Mouse (Mus musculus) naive thymus-derived CD4-positive, alpha-beta T cell, adult 5 months (primary cell): ENCODE results near the gene Gm13271. TPM values are rescaled to one million over a fixed set of nuclear protein-coding genes. Genes with fewer than 3 reads are reported as not detected.

ENCODE experiments used
- polyA plus RNA-seq: library from polyadenylated mRNA; unstranded; fragments of 100-300 nt; shearing (Covaris generic); gene quantifications from one replicate; pipeline ENCODE4 v1.2.1, GENCODE M21; 2017

Gm13271 gene
- not detected for polyA plus RNA-seq

GRCm38 (mm10) chr4:88754818-88755340 lies at the start of gene Gm13271:
Gm13271 (plus strand) TSS chr4:88754868.

DNA sequence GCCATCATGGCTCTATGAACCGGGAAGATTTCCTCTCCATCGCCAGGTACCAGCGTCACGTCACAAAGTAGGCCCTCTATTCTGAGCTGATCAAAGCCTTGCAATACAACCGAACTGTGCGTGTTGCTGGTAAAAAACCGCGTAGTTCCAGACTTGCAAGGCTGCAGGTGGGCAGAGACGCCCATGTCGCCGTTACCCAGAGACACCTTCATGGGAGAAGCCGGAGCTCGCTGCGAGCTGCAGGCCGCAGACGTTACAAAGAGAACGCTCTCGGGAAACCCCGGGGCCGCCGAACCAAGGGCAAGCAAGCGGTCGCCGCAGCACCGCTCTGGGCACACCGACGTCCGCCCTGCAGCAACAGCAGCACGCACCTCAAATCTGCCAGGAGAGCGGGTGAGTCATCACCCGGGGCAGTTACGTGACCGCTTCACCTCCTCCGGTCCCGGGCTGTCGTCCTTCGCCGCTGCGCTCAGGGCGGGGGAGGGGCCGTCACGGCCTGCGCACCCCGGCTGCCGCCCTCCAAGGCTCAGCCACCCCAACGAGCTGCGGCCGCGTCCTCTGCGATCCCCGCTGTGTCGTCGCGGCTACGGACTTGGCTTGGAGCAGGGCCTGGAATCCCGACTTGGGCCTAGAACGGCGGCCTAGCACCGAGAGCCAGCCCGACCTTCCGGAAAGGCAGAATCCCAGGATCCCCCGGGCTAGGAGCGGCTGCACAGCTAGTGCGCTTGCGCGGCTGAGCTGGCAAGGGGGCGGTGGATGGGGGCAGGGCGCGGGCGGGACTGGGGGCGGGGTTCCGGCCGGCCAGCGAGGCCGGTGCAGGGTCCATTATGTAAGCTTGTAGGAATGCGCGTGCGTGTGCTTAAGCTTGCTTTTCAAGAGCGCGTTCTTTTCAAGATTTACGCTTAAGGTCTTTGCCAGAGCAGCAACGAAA lies 32.6 kb upstream of the Gm13271 start, which contains the start of the genes Gm26566 and Klhl9:
Gene Gm26566, plus strand, starts transcription at position 15 of the 931 bp plus-strand sequence.
Gene Klhl9, minus strand, starts transcription at position 675 of the 931 bp plus-strand sequence.

DNA sequence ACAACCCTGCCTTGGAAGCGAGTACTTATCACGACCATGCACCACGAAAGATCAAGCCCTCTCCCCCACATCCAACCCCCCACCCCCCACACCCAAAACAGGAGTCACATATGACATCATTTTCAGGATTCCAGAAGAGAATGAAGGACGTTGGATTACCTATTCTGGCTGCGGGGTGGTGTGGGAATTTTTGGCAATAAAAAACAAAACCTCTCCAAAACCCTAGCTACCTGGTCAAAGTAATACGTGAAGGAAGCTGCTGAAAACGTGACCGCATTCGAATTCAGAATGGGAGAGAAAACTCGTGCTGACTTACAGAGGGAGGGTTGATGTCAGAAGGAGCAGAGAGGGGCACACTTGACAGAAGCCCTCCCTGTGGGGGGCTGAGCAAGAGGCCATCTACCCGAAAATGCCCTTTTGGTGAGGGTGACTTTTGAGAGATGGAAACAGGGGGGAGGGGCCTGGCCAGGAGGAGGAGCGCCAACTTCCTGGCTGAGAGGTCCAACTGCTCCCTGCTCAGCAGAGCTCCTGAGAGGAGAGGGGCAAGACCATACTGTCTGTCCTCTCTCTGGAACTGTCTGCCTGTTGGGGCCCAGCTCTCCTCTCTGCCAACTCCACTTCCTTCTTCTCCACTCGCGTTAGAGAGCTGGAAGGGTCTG lies 5.1 kb downstream of the Gm13271 start, which contains the start of gene Gm13283:
Gene Gm13283, plus strand, starts transcription at position 510 of the 659 bp plus-strand sequence.

GRCm38 (mm10) chr4:88773534-88773933 lies 18.9 kb downstream of the Gm13271 start, which contains the start of gene Gm13290:
Gm13290 (plus strand) TSS chr4:88773834.

GRCm38 (mm10) chr4:88776622-88777021 lies 22.0 kb downstream of the Gm13271 start, which contains the start of gene Gm13289:
Gm13289 (plus strand) TSS chr4:88776922.

GRCm38 (mm10) chr4:88779550-88779949 lies 24.9 kb downstream of the Gm13271 start, which contains the start of gene Gm13272:
Gm13272 (plus strand) TSS chr4:88779850.

GRCm38 (mm10) chr4:88781831-88782230 lies 27.2 kb downstream of the Gm13271 start, which contains the start of gene Ifnz:
Ifnz (plus strand) TSS chr4:88782131.

DNA sequence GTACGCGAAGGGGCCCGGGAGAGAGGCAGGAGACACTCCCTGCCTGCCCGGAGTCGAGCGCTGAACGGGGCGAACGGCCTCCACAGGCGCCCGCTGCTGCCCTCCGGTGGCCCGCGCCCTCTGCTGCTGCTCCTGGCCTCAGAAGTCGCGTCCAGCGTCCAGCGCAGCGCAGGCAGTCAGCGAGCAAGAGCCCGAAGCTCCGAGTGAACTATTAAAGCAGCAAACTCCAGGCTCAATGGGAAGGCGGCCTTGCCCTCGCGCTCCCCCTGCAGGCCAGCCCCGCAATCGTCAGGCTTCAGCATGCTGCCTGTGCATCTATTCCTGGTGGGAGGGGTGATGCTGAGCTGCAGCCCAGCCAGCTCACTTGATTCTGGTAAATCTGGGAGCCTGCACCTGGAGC lies 30.7 kb downstream of the Gm13271 start, which contains the start of gene Gm13276:
Gene Gm13276, plus strand, starts transcription at position 301 of the 400 bp plus-strand sequence.

GRCm38 (mm10) chr4:88788402-88788801 lies 33.7 kb downstream of the Gm13271 start, which contains the start of gene Gm13277:
Gm13277 (plus strand) TSS chr4:88788632.

DNA sequence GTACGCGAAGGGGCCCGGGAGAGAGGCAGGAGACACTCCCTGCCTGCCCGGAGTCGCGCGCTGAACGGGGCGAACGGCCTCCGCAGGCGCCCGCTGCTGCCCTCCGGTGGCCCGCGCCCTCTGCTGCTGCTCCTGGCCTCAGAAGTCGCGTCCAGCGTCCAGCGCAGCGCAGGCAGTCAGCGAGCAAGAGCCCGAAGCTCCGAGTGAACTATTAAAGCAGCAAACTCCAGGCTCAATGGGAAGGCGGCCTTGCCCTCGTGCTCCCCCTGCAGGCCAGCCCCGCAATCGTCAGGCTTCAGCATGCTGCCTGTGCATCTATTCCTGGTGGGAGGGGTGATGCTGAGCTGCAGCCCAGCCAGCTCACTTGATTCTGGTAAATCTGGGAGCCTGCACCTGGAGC lies 36.6 kb downstream of the Gm13271 start, which contains the start of gene Gm13278:
Gene Gm13278, plus strand, starts transcription at position 301 of the 400 bp plus-strand sequence.

GRCm38 (mm10) chr4:88793936-88794675 lies 39.4 kb downstream of the Gm13271 start, which contains the start of gene Gm13275:
Gm13275 (plus strand) TSS chr4:88794487.

GRCm38 (mm10) chr4:88797097-88797496 lies 42.4 kb downstream of the Gm13271 start, which contains the start of gene Gm13279:
Gm13279 (plus strand) TSS chr4:88797397.

DNA sequence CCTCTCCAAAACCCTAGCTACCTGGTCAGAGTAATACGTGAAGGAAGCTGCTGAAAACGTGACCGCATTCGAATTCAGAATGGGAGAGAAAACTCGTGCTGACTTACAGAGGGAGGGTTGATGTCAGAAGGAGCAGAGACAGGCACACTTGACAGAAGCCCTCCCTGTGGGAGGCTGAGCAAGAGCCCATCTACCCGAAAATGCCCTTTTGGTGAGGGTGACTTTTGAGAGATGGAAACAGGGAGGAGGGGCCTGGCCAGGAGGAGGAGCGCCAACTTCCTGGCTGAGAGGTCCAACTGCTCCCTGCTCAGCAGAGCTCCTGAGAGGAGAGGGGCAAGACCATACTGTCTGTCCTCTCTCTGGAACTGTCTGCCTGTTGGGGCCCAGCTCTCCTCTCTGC lies 44.7 kb downstream of the Gm13271 start, which contains the start of gene Gm13285:
Gene Gm13285, plus strand, starts transcription at position 301 of the 400 bp plus-strand sequence.

DNA sequence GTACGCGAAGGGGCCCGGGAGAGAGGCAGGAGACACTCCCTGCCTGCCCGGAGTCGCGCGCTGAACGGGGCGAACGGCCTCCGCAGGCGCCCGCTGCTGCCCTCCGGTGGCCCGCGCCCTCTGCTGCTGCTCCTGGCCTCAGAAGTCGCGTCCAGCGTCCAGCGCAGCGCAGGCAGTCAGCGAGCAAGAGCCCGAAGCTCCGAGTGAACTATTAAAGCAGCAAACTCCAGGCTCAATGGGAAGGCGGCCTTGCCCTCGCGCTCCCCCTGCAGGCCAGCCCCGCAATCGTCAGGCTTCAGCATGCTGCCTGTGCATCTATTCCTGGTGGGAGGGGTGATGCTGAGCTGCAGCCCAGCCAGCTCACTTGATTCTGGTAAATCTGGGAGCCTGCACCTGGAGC lies 48.3 kb downstream of the Gm13271 start, which contains the start of gene Gm13287:
Gene Gm13287, plus strand, starts transcription at position 301 of the 400 bp plus-strand sequence.

Other genes with a start within 250 kb of the Gm13271 start
- not detected for gene Ifnb1, start 232.1 kb upstream of the Gm13271 start, polyA plus RNA-seq
- gene Ifna15, start 196.6 kb upstream of the Gm13271 start, polyA plus RNA-seq, result not detected
- not detected for gene Ifna14, start 183.1 kb upstream of the Gm13271 start, polyA plus RNA-seq
- not detected for gene Ifna9, start 162.5 kb upstream of the Gm13271 start, polyA plus RNA-seq
- not detected for gene Ifna12, start 151.5 kb upstream of the Gm13271 start, polyA plus RNA-seq
- not detected for gene C87499, start 120.5 kb upstream of the Gm13271 start, polyA plus RNA-seq
- gene Ifna13, start 110.4 kb upstream of the Gm13271 start, polyA plus RNA-seq, result not detected
- gene Ifna16, start 77.9 kb upstream of the Gm13271 start, polyA plus RNA-seq, result not detected
- gene Ifna2, start 71.0 kb upstream of the Gm13271 start, polyA plus RNA-seq, result not detected
- gene Ifnab, start 63.5 kb upstream of the Gm13271 start, polyA plus RNA-seq, result 0.45 TPM
- gene Gm26566, start 33.1 kb upstream of the Gm13271 start, polyA plus RNA-seq, result 1.4 TPM
- gene Klhl9, start 32.4 kb upstream of the Gm13271 start, polyA plus RNA-seq, result 27.2 TPM
- gene Gm13283, start 5.3 kb downstream of the Gm13271 start, polyA plus RNA-seq, result 0.36 TPM
- not detected for gene Gm13290, start 19.0 kb downstream of the Gm13271 start, polyA plus RNA-seq
- not detected for gene Gm13289, start 22.1 kb downstream of the Gm13271 start, polyA plus RNA-seq
- gene Gm13272, start 25.0 kb downstream of the Gm13271 start, polyA plus RNA-seq, result not detected
- gene Ifnz, start 27.3 kb downstream of the Gm13271 start, polyA plus RNA-seq, result not detected
- gene Gm13276, start 30.8 kb downstream of the Gm13271 start, polyA plus RNA-seq, result not detected
- gene Gm13277, start 33.8 kb downstream of the Gm13271 start, polyA plus RNA-seq, result not detected
- not detected for gene Gm13278, start 36.7 kb downstream of the Gm13271 start, polyA plus RNA-seq
- gene Gm13275, start 39.6 kb downstream of the Gm13271 start, polyA plus RNA-seq, result not detected
- not detected for gene Gm13279, start 42.5 kb downstream of the Gm13271 start, polyA plus RNA-seq
- gene Gm13285, start 44.8 kb downstream of the Gm13271 start, polyA plus RNA-seq, result not detected
- not detected for gene Gm13287, start 48.4 kb downstream of the Gm13271 start, polyA plus RNA-seq
- gene Gm13288, start 50.7 kb downstream of the Gm13271 start, polyA plus RNA-seq, result 0.19 TPM
- not detected for gene Ifna7, start 61.4 kb downstream of the Gm13271 start, polyA plus RNA-seq
- gene Ifna11, start 65.1 kb downstream of the Gm13271 start, polyA plus RNA-seq, result not detected
- not detected for gene Ifna6, start 72.5 kb downstream of the Gm13271 start, polyA plus RNA-seq
- gene Ifna5, start 80.7 kb downstream of the Gm13271 start, polyA plus RNA-seq, result not detected
- gene Ifna4, start 87.0 kb downstream of the Gm13271 start, polyA plus RNA-seq, result not detected
- not detected for gene Ifna1, start 95.2 kb downstream of the Gm13271 start, polyA plus RNA-seq
- not detected for gene Ifne, start 125.3 kb downstream of the Gm13271 start, polyA plus RNA-seq